Mouse (Mus musculus): Measurements from ENCODE around the gene Gm40193. TPM values are rescaled to one million over a fixed set of nuclear protein-coding genes. Genes with fewer than 3 reads are reported as not detected.
A peak's percentile ranks its signal among the peaks of the same experiment; 100 is the strongest.
"Not testable (repeated sequence)": the region's sequence is repeated elsewhere in the genome, so short reads cannot be mapped to it uniquely, and the experiment has no call there.

Gm40193 gene
- not detected for total RNA-seq (2022)

- DNase-seq (ENCODE audit: low spot score in 2 of 2) = no peak
Observed at GRCm38 (mm10) chr11:70532839-70533238, at the start of gene Gm40193. TSS of gene Gm40193 (minus strand) at chr11:70532939.

DNA sequence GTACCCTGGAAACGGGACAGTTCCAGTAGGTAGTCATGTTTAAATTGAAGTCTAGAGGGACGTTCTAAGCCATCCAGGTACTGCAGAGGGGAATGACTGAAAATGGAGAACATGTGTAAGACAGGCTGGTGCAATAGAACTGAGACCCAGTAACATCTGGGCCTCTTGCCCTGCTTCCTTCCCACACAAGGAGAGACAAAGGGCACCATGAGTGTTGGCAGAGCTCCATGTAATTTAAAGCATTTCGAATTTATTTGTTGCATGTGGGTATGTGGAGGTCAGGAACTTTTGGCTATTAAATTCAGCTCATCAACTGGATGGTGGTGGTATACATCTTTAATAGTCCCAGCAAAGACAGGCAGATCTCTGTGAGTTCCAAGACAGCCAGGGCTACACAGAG is 49.5 kb upstream of the Gm40193 start:
- no peak for DNase-seq (ENCODE audit: low spot score in 2 of 2)

GRCm38 (mm10) chr11:70580921-70581320 is 48.2 kb upstream of the Gm40193 start:
- no peak for DNase-seq (ENCODE audit: low spot score in 2 of 2)

- DNase-seq (ENCODE audit: low spot score in 2 of 2) = no peak
Observed at GRCm38 (mm10) chr11:70580358-70580720, 47.6 kb upstream of the Gm40193 start.

DNA sequence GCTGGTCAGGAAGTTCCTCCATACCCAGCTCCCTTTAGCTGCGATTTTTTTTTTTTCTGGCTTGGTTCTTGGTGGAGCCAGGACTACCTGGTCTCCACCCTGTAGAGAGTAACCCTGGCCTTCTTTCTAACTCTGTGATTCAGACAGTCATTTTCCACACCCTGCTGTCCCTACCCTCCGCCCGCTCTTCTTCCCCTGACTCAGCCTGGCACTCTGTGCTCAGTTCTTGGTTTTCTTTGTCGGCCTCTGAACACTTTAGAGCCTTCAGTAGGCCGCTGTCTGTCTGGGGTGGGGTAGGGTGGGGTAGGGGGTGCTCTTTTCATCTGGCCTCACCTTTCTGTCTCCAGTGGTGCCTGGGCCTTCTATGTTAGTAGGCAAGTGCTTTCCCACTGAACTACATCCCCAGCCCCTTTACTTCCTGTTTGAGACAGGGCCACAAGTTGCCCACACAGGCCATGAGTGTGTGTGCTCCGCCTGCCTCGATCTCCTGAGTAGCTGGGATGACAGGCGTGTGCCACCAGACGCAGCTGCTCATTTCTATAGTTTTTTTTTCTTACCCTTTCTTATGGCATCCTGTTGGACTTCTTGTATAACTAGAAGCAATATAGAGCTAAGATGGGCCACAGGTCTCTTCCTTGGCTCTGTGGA is 47.1 kb upstream of the Gm40193 start:
- no peak for DNase-seq (ENCODE audit: low spot score in 2 of 2)

- no peak for DNase-seq (ENCODE audit: low spot score in 2 of 2)
Observed at GRCm38 (mm10) chr11:70578962-70579361, 46.2 kb upstream of the Gm40193 start.

- DNase-seq (ENCODE audit: low spot score in 2 of 2) = no peak
Observed at GRCm38 (mm10) chr11:70577201-70577600, 44.5 kb upstream of the Gm40193 start.

DNA sequence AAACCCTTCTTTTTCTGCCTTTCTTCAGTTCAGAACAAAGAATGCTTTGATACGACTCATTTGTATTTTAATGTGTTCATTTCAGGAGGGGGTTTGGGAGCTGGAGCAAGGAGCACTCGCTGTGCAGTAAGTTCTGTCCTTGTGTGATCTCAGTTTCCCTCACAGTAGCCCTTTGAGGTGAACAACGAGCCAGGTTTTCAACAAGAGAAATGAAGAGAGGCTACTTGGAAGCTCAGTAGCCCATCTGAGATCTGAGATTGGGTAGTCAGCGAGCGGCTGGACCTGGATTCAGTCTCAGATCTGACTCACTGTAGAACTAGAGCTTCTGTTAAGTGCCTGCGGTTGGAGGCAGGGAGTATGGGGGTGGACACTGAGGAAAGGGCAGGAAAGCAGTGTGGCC is 41.1 kb upstream of the Gm40193 start:
- no peak for DNase-seq (ENCODE audit: low spot score in 2 of 2)

DNA sequence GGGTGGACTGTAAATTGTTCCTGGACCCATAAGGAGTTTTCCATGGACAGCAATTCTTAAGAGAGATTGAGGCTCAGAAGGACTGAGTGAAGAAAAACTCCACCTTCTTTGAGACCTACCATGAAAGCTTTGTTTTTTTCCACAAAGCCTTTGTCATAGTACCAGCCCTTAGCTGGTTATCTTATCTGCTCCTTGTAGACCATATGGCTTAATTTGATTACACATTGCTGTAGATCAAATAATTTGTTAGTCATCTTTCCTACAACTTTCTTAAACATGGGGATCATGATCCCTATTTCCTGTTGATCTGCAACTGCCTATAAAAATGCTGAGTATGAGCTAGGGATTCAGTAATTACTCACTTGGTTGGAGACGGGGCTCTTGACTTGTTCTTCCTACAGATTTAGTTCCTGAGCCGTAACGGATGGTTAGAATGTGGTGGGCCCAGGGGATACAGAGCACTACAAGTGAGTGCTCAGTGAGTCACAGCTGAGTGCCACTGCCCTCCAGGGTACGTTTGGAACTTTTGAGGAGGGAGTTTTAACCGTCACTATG is 39.7 kb upstream of the Gm40193 start:
- no peak for DNase-seq (ENCODE audit: low spot score in 2 of 2)

- no peak for DNase-seq (ENCODE audit: low spot score in 2 of 2)
Observed at GRCm38 (mm10) chr11:70571641-70572040, 38.9 kb upstream of the Gm40193 start.

DNA sequence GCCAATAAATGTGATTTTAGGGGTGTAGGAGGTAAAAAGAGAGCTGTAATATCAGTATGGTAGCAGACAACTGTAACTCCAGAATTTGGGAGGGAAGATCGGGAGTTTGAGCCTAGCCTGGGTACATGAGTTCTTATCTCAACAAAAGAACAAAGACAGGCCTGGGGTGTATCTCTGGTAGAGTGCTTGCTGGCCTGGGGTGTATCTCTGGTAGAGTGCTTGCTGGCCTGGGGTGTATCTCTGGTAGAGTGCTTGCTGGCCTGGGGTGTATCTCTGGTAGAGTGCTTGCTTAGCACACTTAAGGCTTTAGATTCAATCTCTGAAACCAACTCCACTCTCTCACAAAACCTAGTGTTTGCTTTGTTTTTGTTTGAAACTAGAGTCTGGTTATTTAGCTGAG is 37.9 kb upstream of the Gm40193 start:
- DNase-seq (ENCODE audit: low spot score in 2 of 2) = not testable (repeated sequence)

DNA sequence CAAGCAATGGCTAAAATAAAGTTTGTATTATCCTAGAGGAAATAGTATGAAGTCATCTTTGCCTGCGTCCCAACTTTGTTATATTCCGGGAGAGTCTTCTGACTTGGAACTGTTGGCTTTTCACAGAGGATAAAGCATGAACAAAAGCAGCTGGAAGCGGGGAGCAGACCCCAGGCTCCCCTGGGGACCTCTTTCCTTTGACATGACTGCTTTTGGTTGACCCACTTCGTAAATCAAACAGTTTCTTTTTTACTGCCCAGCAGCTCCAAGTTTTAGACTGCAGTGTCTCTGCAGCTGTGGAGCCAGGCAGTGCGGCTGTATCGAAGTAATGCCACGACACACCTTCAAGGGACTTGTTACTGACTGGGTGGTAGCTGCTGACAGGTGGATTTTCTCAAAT is 33.8 kb upstream of the Gm40193 start:
- no peak for DNase-seq (ENCODE audit: low spot score in 2 of 2)

DNA sequence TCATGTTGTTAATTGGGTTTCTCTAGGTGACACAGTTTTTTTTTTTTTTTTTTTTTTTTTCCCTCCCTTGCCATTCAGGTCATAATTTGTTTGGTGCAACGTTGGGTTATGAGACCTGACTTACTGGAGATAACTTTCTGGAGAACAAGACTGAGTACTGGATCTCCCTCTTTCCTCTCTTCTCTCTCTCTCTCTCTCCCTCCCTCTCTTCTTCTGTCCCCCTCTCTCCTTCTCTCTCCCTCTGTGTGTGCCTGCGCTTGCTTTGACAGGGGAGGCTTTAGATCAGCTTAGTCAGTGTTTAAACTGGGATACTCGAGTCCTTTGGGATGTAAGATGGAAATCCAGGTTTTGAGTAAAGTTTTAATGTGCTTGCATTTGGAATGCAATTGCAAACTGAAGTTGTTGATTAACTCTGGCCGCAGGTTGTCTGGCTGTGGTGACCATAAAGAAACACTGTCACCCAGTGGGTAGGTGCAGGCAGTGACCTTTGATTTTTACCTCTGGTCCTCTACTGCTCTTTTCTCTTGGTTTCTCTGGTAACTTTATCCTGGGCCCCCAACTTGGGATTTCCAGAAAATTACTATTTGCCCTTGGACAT is 31.6 kb upstream of the Gm40193 start:
- no peak for DNase-seq (ENCODE audit: low spot score in 2 of 2)

- DNase-seq (ENCODE audit: low spot score in 2 of 2) = no peak
Observed at GRCm38 (mm10) chr11:70563470-70564275, 30.9 kb upstream of the Gm40193 start.

GRCm38 (mm10) chr11:70562995-70563469 is 30.3 kb upstream of the Gm40193 start:
- no peak for DNase-seq (ENCODE audit: low spot score in 2 of 2)

DNA sequence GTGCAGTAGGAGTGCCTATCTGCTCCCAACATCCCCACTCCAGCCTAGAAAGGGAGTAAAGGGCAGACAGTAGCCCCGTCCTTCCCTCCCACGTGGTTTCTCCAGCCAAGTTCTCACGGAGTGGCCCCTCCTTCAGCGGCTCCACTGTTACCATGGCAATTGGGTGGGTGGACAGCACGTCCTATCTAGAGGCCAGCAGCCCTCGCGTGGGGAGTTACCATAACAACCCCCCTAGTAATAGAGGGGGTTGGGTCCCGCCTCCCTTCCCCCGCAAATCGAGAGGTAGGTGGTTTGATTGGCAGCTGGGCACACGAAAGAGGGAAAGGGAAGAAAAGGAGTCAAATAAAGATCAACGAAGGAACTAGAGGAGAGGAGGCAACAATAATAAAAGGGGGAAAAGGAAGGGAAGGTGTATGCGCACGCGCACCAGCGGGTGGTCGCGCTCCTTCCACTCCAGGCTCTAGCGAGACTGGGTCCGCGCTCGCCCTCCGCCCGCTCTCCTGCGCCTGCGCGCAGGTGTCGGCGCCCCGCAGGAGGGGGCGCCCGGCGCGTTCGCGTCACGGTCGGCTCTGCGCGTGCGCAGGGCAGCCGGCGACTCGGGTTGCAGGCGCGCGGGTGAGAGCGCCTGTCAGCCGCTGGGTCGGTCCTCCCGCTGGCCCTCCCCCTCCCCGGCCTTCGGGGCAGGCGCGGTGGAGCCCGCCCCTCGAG is 29.7 kb upstream of the Gm40193 start, which contains the start of gene Mink1:
TSS of gene Mink1 (plus strand) at position 595 of the 708 bp plus-strand sequence.
- DNase-seq (ENCODE audit: low spot score in 2 of 2) = peak; percentile 86 to 92

GRCm38 (mm10) chr11:70561937-70562286 is 29.2 kb upstream of the Gm40193 start:
- no peak for DNase-seq (ENCODE audit: low spot score in 2 of 2)

DNA sequence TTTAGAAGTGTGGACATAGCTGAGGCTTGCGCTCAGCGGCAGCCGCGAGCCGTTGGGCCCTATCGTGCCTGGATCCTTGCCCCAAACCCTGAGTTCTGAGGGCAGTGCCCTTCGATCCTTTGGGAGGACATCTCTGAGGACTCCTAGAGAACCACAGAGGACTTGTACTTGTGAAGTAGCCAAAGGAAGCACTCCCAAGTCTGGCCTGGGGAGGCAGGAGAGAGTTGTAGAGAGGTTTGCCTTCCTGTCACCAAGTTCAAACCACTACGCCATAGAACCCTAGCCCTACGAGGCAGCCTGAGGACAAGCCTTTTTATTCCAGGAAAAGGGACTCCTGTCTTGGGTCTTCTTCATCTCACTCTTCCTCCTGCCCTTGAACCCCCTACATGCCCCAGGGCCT is 24.8 kb upstream of the Gm40193 start:
- no peak for DNase-seq (ENCODE audit: low spot score in 2 of 2)

DNA sequence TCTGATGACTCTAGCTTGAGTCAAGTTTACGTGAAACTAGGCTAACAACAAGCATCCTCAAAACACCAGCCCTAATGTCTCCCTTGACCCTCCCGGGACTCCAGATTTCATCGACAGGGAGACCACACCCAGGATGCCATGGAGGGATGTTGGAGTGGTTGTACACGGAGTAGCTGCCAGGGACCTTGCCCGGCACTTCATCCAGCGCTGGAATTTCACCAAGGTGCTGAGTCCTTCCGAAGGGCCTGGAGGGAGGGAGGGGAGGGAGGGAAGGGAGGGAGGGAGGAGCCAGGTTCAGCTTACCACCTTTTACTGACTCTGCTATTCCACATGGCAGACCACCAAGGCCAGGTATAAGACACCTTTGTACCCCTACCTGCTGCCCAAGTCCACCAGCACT is 21.2 kb upstream of the Gm40193 start:
- no peak for DNase-seq (ENCODE audit: low spot score in 2 of 2)

- no peak for DNase-seq (ENCODE audit: low spot score in 2 of 2)
Observed at GRCm38 (mm10) chr11:70551526-70551925, 18.8 kb upstream of the Gm40193 start.

- DNase-seq (ENCODE audit: low spot score in 2 of 2) = no peak
Observed at GRCm38 (mm10) chr11:70544496-70544895, 11.8 kb upstream of the Gm40193 start.

DNA sequence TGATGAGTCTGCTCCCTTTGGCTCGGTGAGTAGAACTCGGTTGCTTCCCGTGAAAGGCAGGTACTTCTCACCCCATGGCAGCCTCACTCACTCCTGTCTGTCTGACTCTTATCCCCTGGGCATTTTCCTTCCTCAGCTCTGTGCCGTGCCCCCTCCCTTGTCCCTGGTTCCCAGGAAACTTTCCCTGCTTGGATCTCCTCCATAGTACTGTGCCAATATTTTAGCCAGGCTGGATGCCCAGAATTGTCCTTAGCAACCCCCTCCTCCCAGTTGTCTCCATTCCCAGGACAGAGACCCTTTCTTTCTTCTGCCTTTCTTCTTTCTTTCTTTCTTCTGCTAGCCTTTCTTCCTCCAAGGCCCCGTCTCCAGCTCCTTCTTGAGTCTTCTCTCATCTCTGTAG is 8.7 kb upstream of the Gm40193 start:
- no peak for DNase-seq (ENCODE audit: low spot score in 2 of 2)

All from layer of hippocampus, adult 8-10 months (tissue).